27 mouse cellular contexts compared by ENCODE assay signal in genomic region chr19:24049329-24049728, GRCm38 (mm10). TPM values are rescaled to one million over a fixed set of nuclear protein-coding genes. Genes with fewer than 3 reads are reported as not detected.
DNase-seq lines count a peak whose midpoint lies in the region; ATAC-seq lines count a peak whose summit lies in the region.
"Had no signal": no experiment of that assay in that cellular context is flagged by ENCODE, and none has a peak within 500 bp of the region (broad histone marks: within the 10 kb centered on the region; RNA-seq: fewer than 3 reads in every experiment).

No protein-coding gene starts in this region.

- H3K27me3 ChIP-seq in heart, embryonic 14.5 days (ENCODE audit: control insufficient read depth, insufficient read depth, low read length): no peaks in the 10 kb centered on the region
- H3K27me3 ChIP-seq: hindbrain, embryonic 13.5 days; kidney, embryonic 15.5 days; limb, embryonic 12.5 days; midbrain, embryonic 15.5 days; neural tube, embryonic 13.5 days had no signal

- H3K4me1 ChIP-seq in heart, embryonic 14.5 days (ENCODE audit: control insufficient read depth in 2 of 2, insufficient read depth in 2 of 2, low read length in 2 of 2): peaks cover 17 to 46% of the 10 kb centered on the region in 2 experiments
- H3K4me1 ChIP-seq: embryonic facial prominence, embryonic 10.5 days; forebrain, embryonic 10.5 days; hindbrain, embryonic 13.5 days; midbrain, embryonic 15.5 days; neural tube, embryonic 13.5 days had no signal

- intact Hi-C loops in heart, postnatal 10 days (cut with DNase I): no loop called here
- intact Hi-C loops in heart, postnatal 36 days (cut with DNase I): no loop called here

- H3K9me3 ChIP-seq in heart, embryonic 14.5 days (ENCODE audit: control insufficient read depth, low read length): no peaks in the 10 kb centered on the region
- H3K9me3 ChIP-seq: embryonic facial prominence, embryonic 10.5 days; forebrain, embryonic 10.5 days; hindbrain, embryonic 13.5 days; kidney, embryonic 15.5 days; limb, embryonic 12.5 days; midbrain, embryonic 15.5 days; neural tube, embryonic 13.5 days had no signal

- no peaks in the 10 kb centered on the region for H3K36me3 ChIP-seq in heart, embryonic 14.5 days (ENCODE audit: control insufficient read depth, insufficient read depth, low read length)
- H3K36me3 ChIP-seq: embryonic facial prominence, embryonic 10.5 days; forebrain, embryonic 10.5 days; hindbrain, embryonic 13.5 days; kidney, embryonic 15.5 days; limb, embryonic 12.5 days; midbrain, embryonic 15.5 days; neural tube, embryonic 13.5 days had no signal

- ATAC-seq in heart, embryonic 14.5 days (ENCODE audit: insufficient number of reproducible peaks, insufficient read depth, low FRiP score, low read depth): no peak
- ATAC-seq: forebrain, embryonic 16.5 days; liver, postnatal 0 days; midbrain, embryonic 15.5 days had no signal

- peak overlapping the region; percentile 76 to 79 for H3K27ac ChIP-seq in heart, embryonic 14.5 days (replicated peaks in 1 of 2; ENCODE audit: control insufficient read depth in 1 of 2, insufficient read depth in 1 of 2, low read depth in 2 of 2, low read length in 2 of 2)
- H3K27ac ChIP-seq: embryonic facial prominence, embryonic 10.5 days; forebrain, embryonic 10.5 days; hindbrain, embryonic 13.5 days; kidney, embryonic 15.5 days; limb, embryonic 12.5 days; midbrain, embryonic 15.5 days; neural tube, embryonic 13.5 days had no signal

- no peak overlapping the region for H3K4me2 ChIP-seq in heart, embryonic 14.5 days (ENCODE audit: low read length)
- H3K4me2 ChIP-seq: hindbrain, embryonic 13.5 days; kidney, embryonic 15.5 days; limb, embryonic 12.5 days; liver, embryonic 11.5 days; midbrain, embryonic 15.5 days; neural tube, embryonic 13.5 days had no signal

- no peak overlapping the region for H3K4me3 ChIP-seq in heart, embryonic 14.5 days (ENCODE audit: control insufficient read depth in 1 of 2, insufficient read depth in 1 of 2, low read depth in 1 of 2, low read length in 2 of 2)
- H3K4me3 ChIP-seq: embryonic facial prominence, embryonic 10.5 days; forebrain, embryonic 10.5 days; hindbrain, embryonic 13.5 days; kidney, embryonic 15.5 days; limb, embryonic 12.5 days; midbrain, embryonic 15.5 days; myocyte; neural tube, embryonic 13.5 days had no signal

- DNase-seq in heart, adult 11 months: peak; percentile 88
- no peak for DNase-seq in heart, postnatal 10 days
- DNase-seq in heart, postnatal 36 days: no peak
- DNase-seq in lung, postnatal 10 days: peak; percentile 64
- no peak for DNase-seq in retina, postnatal 1 day
- no peak for DNase-seq in embryo, embryonic 10.5 days (ENCODE audit: low spot score)
- DNase-seq: adrenal gland, postnatal 10 days; cerebellum, adult 2 months; gastrocnemius, postnatal 10 days; kidney, adult 11 months; kidney, postnatal 36 days; layer of hippocampus, postnatal 36 days; liver, postnatal 0 days; thymus, postnatal 36 days had no signal

- H3K9ac ChIP-seq in heart, embryonic 14.5 days (ENCODE audit: low read length): no peak overlapping the region
- H3K9ac ChIP-seq: hindbrain, embryonic 13.5 days; kidney, embryonic 15.5 days; limb, embryonic 12.5 days; liver, postnatal 0 days; midbrain, embryonic 15.5 days; neural tube, embryonic 13.5 days had no signal

- WGBS in heart, embryonic 14.5 days: 31% methylated on average over 3 of the region's 3 CpGs

RNA-seq across cellular contexts. Expression of gene Fam189a2, which starts 18.5 kb away (rescaled TPM):
- total RNA-seq in heart, postnatal 10 days (2021): 10 to 100 TPM; 66.0 to 76.8 TPM
- polyA plus RNA-seq in heart, embryonic 14.5 days (2014; fragmentation: Nextera tagmentation; extraction: Ambion mirVana): 12.6 and 17.8 TPM in 2 replicates
- total RNA-seq in heart, postnatal 36 days (2021): 10 to 100 TPM; 55.8 to 62.4 TPM
- total RNA-seq: granulocyte monocyte progenitor cell, adult 5-6 weeks; megakaryocyte-erythroid progenitor cell, adult 5-6 weeks had no signal

Comparison
In these comparisons a context has a peak if more than half of its experiments do, and no peak if none do; other contexts are left out.
1. DNase-seq: peak in heart, adult 11 months (single experiment) and lung, postnatal 10 days (single experiment); none in heart, postnatal 10 days (0 of 2), heart, postnatal 36 days (0 of 2), retina, postnatal 1 day (single experiment) and embryo, embryonic 10.5 days (single experiment).